Mouse (Mus musculus) embryonic fibroblast, embryonic 13.5 days (primary cell): ENCODE data around the gene Xpo5.

Source experiments
- CTCF ChIP-seq: IDR thresholded peaks from 2 replicates; pipeline ENCODE4 v1.5.1; 2011; ENCODE audit warnings: mild to moderate bottlenecking, control low read depth, low read length, moderate library complexity, borderline replicate concordance; ENCODE audit not compliant: insufficient read depth
- POLR2A ChIP-seq: IDR thresholded peaks from 2 replicates; pipeline ENCODE4 v1.6.1; 2011; ENCODE audit warnings: low read depth, mild to moderate bottlenecking, control low read depth, low read length, moderate library complexity

GRCm38 (mm10) chr17:46167014-46167413, 35.6 kb upstream of the Xpo5 start:
- TF ChIP-seq CTCF (peak; percentile 32; the same call in 1 of the 2 replicates), POLR2A (no peak)
